Comparison of ENCODE assay signal across 8 mouse cellular contexts in the genomic region with DNA sequence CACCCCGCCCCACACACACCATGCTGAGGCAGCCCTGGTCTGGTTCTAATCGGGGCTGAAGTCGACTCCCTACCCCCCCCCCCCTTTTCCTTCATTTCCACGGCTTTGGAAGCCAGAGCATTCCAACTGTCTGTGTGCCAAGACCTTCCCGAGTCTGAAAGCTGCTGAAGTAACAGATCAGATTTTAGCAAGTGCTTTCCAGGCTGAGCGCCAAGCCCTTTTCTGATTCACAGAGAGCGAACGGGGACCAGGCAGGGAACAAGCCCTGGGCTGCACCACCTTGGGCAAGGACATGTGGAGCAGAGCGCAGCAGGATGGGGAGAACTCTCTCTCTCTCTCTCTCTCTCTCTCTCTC. TPM values are rescaled to one million over a fixed set of nuclear protein-coding genes. Genes with fewer than 3 reads are reported as not detected.
A peak's percentile ranks its signal among the peaks of the same experiment; 100 is the strongest.
DNase-seq lines count a peak whose midpoint lies in the region; ATAC-seq lines count a peak whose summit lies in the region.

No protein-coding gene starts in this region.

- H3K27me3 ChIP-seq in liver, embryonic 11.5 days (replicated peaks; ENCODE audit: control insufficient read depth, insufficient read depth, low read length), result peaks cover 61% of the 10 kb centered on the region
- H3K27me3 ChIP-seq in liver, embryonic 12.5 days (replicated peaks), result peaks cover 79% of the 10 kb centered on the region
- peaks cover 20% of the 10 kb centered on the region for H3K27me3 ChIP-seq in embryonic facial prominence, embryonic 15.5 days
- H3K27me3 ChIP-seq in heart, embryonic 11.5 days (ENCODE audit: control insufficient read depth, insufficient read depth, low read length), result peaks cover 29% of the 10 kb centered on the region
- H3K27me3 ChIP-seq in limb, embryonic 10.5 days (ENCODE audit: low read depth, poor library complexity, severe bottlenecking), result peaks cover 64% of the 10 kb centered on the region

- H3K4me2 ChIP-seq in liver, embryonic 11.5 days, result no peak overlapping the region
- H3K4me2 ChIP-seq in liver, embryonic 12.5 days, result no peak overlapping the region
- peak overlapping the region; percentile 96 for H3K4me2 ChIP-seq in embryonic facial prominence, embryonic 15.5 days (replicated peaks)
- peak overlapping the region; percentile 98 for H3K4me2 ChIP-seq in heart, embryonic 11.5 days

- ATAC-seq in liver, embryonic 11.5 days (replicated peaks; ENCODE audit: low FRiP score), result no peak
- no peak for ATAC-seq in liver, embryonic 12.5 days
- peak; percentile 51 for ATAC-seq in embryonic facial prominence, embryonic 15.5 days (ENCODE audit: insufficient number of reproducible peaks, low FRiP score, low TSS enrichment, low read depth)
- no peak for ATAC-seq in heart, embryonic 11.5 days (replicated peaks; ENCODE audit: insufficient number of reproducible peaks, low FRiP score, low TSS enrichment)

- H3K9me3 ChIP-seq in liver, embryonic 11.5 days (ENCODE audit: control insufficient read depth, low read length), result no peaks in the 10 kb centered on the region
- H3K9me3 ChIP-seq in liver, embryonic 12.5 days (replicated peaks), result no peaks in the 10 kb centered on the region
- no peaks in the 10 kb centered on the region for H3K9me3 ChIP-seq in embryonic facial prominence, embryonic 15.5 days (replicated peaks)
- no peaks in the 10 kb centered on the region for H3K9me3 ChIP-seq in heart, embryonic 11.5 days (replicated peaks; ENCODE audit: control insufficient read depth, low read length)
- H3K9me3 ChIP-seq in limb, embryonic 10.5 days (replicated peaks), result no peaks in the 10 kb centered on the region

- 25% methylated on average over 9 of the region's 9 CpGs for WGBS in liver, embryonic 11.5 days
- WGBS in liver, embryonic 12.5 days (ENCODE audit: insufficient replicate concordance), result 15% methylated on average over 9 of the region's 9 CpGs
- 7% methylated on average over 9 of the region's 9 CpGs for WGBS in embryonic facial prominence, embryonic 15.5 days
- WGBS in heart, embryonic 11.5 days (ENCODE audit: insufficient replicate concordance), result 4% methylated on average over 9 of the region's 9 CpGs
- WGBS in limb, embryonic 10.5 days, result 4% methylated on average over 9 of the region's 9 CpGs

- peaks cover 4% of the 10 kb centered on the region; the same call in 1 of the 2 replicates for H3K36me3 ChIP-seq in liver, embryonic 11.5 days (ENCODE audit: control insufficient read depth, insufficient read depth, low read length)
- peaks cover 20% of the 10 kb centered on the region for H3K36me3 ChIP-seq in liver, embryonic 12.5 days
- peaks cover 13% of the 10 kb centered on the region for H3K36me3 ChIP-seq in embryonic facial prominence, embryonic 15.5 days
- H3K36me3 ChIP-seq in heart, embryonic 11.5 days (ENCODE audit: control insufficient read depth, insufficient read depth, low read length), result peaks cover 4% of the 10 kb centered on the region; the same call in 1 of the 2 replicates
- peaks cover 19% of the 10 kb centered on the region for H3K36me3 ChIP-seq in limb, embryonic 10.5 days

- no peak overlapping the region for H3K9ac ChIP-seq in liver, embryonic 11.5 days (ENCODE audit: low read depth, low read length)
- no peak overlapping the region for H3K9ac ChIP-seq in liver, embryonic 12.5 days
- H3K9ac ChIP-seq in embryonic facial prominence, embryonic 15.5 days, result no peak overlapping the region
- H3K9ac ChIP-seq in heart, embryonic 11.5 days (ENCODE audit: low read depth, low read length), result no peak overlapping the region

- peak; percentile 29 for DNase-seq in liver, embryonic 11.5 days (ENCODE audit: low spot score)
- DNase-seq in kidney, adult 9 months, result peak; percentile 75
- DNase-seq in limb, embryonic 10.5 days (ENCODE audit: low spot score), result no peak
- DNase-seq in ovary, postnatal 36 days (ENCODE audit: low spot score), result peak; percentile 63
- DNase-seq in thymus, adult 18-20 months, result no peak

- peaks cover 11% of the 10 kb centered on the region for H3K4me1 ChIP-seq in liver, embryonic 11.5 days (replicated peaks; ENCODE audit: control insufficient read depth, insufficient read depth, low read length)
- H3K4me1 ChIP-seq in liver, embryonic 12.5 days, result peaks cover 18% of the 10 kb centered on the region
- peaks cover 51% of the 10 kb centered on the region for H3K4me1 ChIP-seq in embryonic facial prominence, embryonic 15.5 days
- peaks cover 29% of the 10 kb centered on the region for H3K4me1 ChIP-seq in heart, embryonic 11.5 days (ENCODE audit: control insufficient read depth, insufficient read depth, low read length)
- H3K4me1 ChIP-seq in limb, embryonic 10.5 days, result peaks cover 47% of the 10 kb centered on the region

- no peak overlapping the region for H3K27ac ChIP-seq in liver, embryonic 11.5 days (ENCODE audit: low read depth, low read length)
- H3K27ac ChIP-seq in liver, embryonic 12.5 days, result no peak overlapping the region
- peak overlapping the region; percentile 75; the same call in 1 of the 2 replicates for H3K27ac ChIP-seq in embryonic facial prominence, embryonic 15.5 days (replicated peaks)
- no peak overlapping the region for H3K27ac ChIP-seq in heart, embryonic 11.5 days (ENCODE audit: low read depth, low read length)
- H3K27ac ChIP-seq in limb, embryonic 10.5 days, result no peak overlapping the region

- no peak overlapping the region for H3K4me3 ChIP-seq in liver, embryonic 11.5 days (ENCODE audit: low read depth, low read length)
- H3K4me3 ChIP-seq in liver, embryonic 12.5 days, result no peak overlapping the region
- H3K4me3 ChIP-seq in embryonic facial prominence, embryonic 15.5 days (replicated peaks), result peak overlapping the region; percentile 59
- H3K4me3 ChIP-seq in heart, embryonic 11.5 days (ENCODE audit: low read depth, low read length), result no peak overlapping the region
- H3K4me3 ChIP-seq in limb, embryonic 10.5 days, result peak overlapping the region; percentile 74

RNA-seq across cellular contexts. Expression of gene Fgf18, which starts 1.1 kb away (rescaled TPM):
- polyA plus RNA-seq in liver, embryonic 11.5 days (2014; fragmentation: Nextera tagmentation; extraction: Ambion mirVana), result 0.56 and 0.90 TPM in 2 replicates
- 0.44 and 0.60 TPM in 2 replicates for polyA plus RNA-seq in liver, embryonic 12.5 days (2016; fragmentation: Nextera tagmentation; extraction: Ambion mirVana)
- polyA plus RNA-seq in embryonic facial prominence, embryonic 15.5 days (2015; fragmentation: Nextera tagmentation; extraction: Ambion mirVana), result 9.5 and 10.3 TPM in 2 replicates
- 1.8 and 2.5 TPM in 2 replicates for polyA plus RNA-seq in heart, embryonic 11.5 days (2014; fragmentation: Nextera tagmentation; extraction: Ambion mirVana)
- polyA plus RNA-seq in limb, embryonic 10.5 days (2016; fragmentation: Nextera tagmentation; extraction: Ambion mirVana), result 1.7 and 5.7 TPM in 2 replicates

RNA-seq across cellular contexts. Expression of gene Npm1, which starts 16.9 kb away (rescaled TPM):
- polyA plus RNA-seq in liver, embryonic 11.5 days (2014; fragmentation: Nextera tagmentation; extraction: Ambion mirVana), result 1,827 and 1,921 TPM in 2 replicates
- polyA plus RNA-seq in liver, embryonic 12.5 days (2016; fragmentation: Nextera tagmentation; extraction: Ambion mirVana), result 966 and 967 TPM in 2 replicates
- 769 and 852 TPM in 2 replicates for polyA plus RNA-seq in embryonic facial prominence, embryonic 15.5 days (2015; fragmentation: Nextera tagmentation; extraction: Ambion mirVana)
- 632 and 689 TPM in 2 replicates for polyA plus RNA-seq in heart, embryonic 11.5 days (2014; fragmentation: Nextera tagmentation; extraction: Ambion mirVana)
- 1,479 and 1,796 TPM in 2 replicates for polyA plus RNA-seq in limb, embryonic 10.5 days (2016; fragmentation: Nextera tagmentation; extraction: Ambion mirVana)

RNA-seq across cellular contexts. Expression of gene Tlx3, which starts 57.3 kb away (rescaled TPM):
- polyA plus RNA-seq in liver, embryonic 11.5 days (2014; fragmentation: Nextera tagmentation; extraction: Ambion mirVana), result not detected in 2 replicates
- not detected in 2 replicates for polyA plus RNA-seq in liver, embryonic 12.5 days (2016; fragmentation: Nextera tagmentation; extraction: Ambion mirVana)
- polyA plus RNA-seq in embryonic facial prominence, embryonic 15.5 days (2015; fragmentation: Nextera tagmentation; extraction: Ambion mirVana), result 0.52 and 0.63 TPM in 2 replicates
- not detected in 2 replicates for polyA plus RNA-seq in heart, embryonic 11.5 days (2014; fragmentation: Nextera tagmentation; extraction: Ambion mirVana)
- polyA plus RNA-seq in limb, embryonic 10.5 days (2016; fragmentation: Nextera tagmentation; extraction: Ambion mirVana), result not detected in 2 replicates

Comparison
In these comparisons a context has a peak if more than half of its experiments do, and no peak if none do; other contexts are left out.
1. DNase-seq: peak in liver, embryonic 11.5 days (single experiment), kidney, adult 9 months (single experiment) and ovary, postnatal 36 days (single experiment); none in limb, embryonic 10.5 days (single experiment) and thymus, adult 18-20 months (0 of 2).
2. H3K4me2 ChIP-seq: peak in embryonic facial prominence, embryonic 15.5 days (single experiment) and heart, embryonic 11.5 days (single experiment); none in liver, embryonic 11.5 days (single experiment) and liver, embryonic 12.5 days (single experiment).
3. H3K4me3 ChIP-seq: peak in embryonic facial prominence, embryonic 15.5 days (single experiment) and limb, embryonic 10.5 days (single experiment); none in liver, embryonic 11.5 days (single experiment), liver, embryonic 12.5 days (single experiment) and heart, embryonic 11.5 days (single experiment).